Mouse (Mus musculus): ENCODE data around the gene Wdr27. TPM values are rescaled to one million over a fixed set of nuclear protein-coding genes. Genes with fewer than 3 reads are reported as not detected.
"Not testable (repeated sequence)": the region's sequence is repeated elsewhere in the genome, so short reads cannot be mapped to it uniquely, and the experiment has no call there.

The Wdr27 gene
- total RNA-seq, 1 experiment = 2.0 TPM

DNA sequence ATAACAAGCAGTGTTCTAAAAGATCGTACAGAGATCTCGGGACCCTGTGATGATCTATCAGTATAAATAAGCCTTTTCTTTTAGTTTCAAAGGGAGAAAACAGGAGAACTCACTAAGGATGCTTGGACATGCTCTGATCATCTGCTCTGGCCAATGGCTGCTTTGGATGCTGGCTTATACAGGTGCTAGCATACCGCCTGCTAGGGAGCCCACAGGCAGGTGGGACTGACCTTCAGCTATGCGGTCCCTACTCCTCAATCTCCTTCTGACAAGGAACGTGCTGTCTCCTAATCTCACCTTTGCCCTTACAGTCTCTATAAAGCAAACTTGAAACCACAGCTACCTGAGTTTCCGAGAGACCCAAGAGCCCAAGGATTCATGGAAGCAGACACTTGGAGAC, 38.8 kb downstream of the Wdr27 start:
- Histone ChIP-seq H3K27ac (ENCODE audit: insufficient read depth, low read depth, low read length, poor library complexity, severe bottlenecking) (no peak overlapping the region), H3K36me3 (ENCODE audit: control insufficient read depth, insufficient read depth, low read length, poor library complexity, severe bottlenecking) (no peaks in the 10 kb centered on the region), H3K4me3 (ENCODE audit: insufficient read depth in 1 of 2, low read depth in 1 of 2, low read length in 2 of 2, poor library complexity in 1 of 2, severe bottlenecking in 1 of 2) (no peak overlapping the region), H3K9me3 (ENCODE audit: control insufficient read depth, insufficient read depth, low read depth, low read length) (no peaks in the 10 kb centered on the region), H3K9ac (ENCODE audit: insufficient read depth, low read depth, low read length, poor library complexity, severe bottlenecking) (no peak overlapping the region), H3K4me1 (ENCODE audit: control insufficient read depth in 2 of 2, insufficient read depth in 2 of 2, low read length in 2 of 2, poor library complexity in 1 of 2) (no peaks in the 10 kb centered on the region)
- no peak for TF ChIP-seq HCFC1 (IDR thresholded peaks at IDR 0.05; ENCODE audit: borderline replicate concordance, insufficient read depth, low read length)
- TF ChIP-seq CHD2 (IDR thresholded peaks at IDR 0.05; ENCODE audit: low read depth, low read length) = no peak
- no peak for TF ChIP-seq MAFK (IDR thresholded peaks at IDR 0.05; ENCODE audit: insufficient read depth, low read depth, low read length)
- TF ChIP-seq ZNF384 (IDR thresholded peaks at IDR 0.05; ENCODE audit: low read depth, low read length) = no peak
- no peak for TF ChIP-seq ZC3H11A (IDR thresholded peaks at IDR 0.05; ENCODE audit: borderline replicate concordance, low read depth, low read length)
- in situ Hi-C loops (cut with MboI; ENCODE audit: low sequenced_read_pairs in 2 of 2, unreplicated experiment in 2 of 2) = loop anchor here (10.0 kb wide), 3 partner anchors 359 to 669 kb away; no protein-coding TSS in a partner anchor
- no peak for DNase-seq (ENCODE audit: low read depth, low spot score)

DNA sequence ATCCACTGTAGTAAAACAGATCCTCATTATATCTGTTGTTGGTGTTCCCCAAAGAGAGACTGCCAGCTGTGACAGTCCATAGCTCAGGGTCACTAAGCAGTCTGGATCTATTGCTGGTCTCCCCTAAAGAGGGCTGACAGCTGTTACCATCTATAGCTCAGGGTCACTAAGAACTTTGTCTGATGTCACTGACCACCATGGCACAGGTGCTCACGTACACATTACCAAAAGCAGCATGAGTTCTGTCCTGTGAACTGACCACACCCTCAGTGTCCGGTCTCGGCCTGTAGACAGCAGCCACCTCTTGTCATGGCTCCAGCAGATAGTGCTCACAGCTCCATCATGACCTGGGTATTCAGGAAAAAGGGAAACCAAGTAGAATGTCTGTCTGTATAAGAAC, 39.7 kb downstream of the Wdr27 start:
- no peak for DNase-seq (ENCODE audit: low read depth, low spot score)
- no peaks in the 10 kb centered on the region for H3K36me3 ChIP-seq (ENCODE audit: control insufficient read depth, insufficient read depth, low read length, poor library complexity, severe bottlenecking)
- no peak overlapping the region for H3K27ac ChIP-seq (ENCODE audit: insufficient read depth, low read depth, low read length, poor library complexity, severe bottlenecking)
- H3K4me3 ChIP-seq (ENCODE audit: insufficient read depth in 1 of 2, low read depth in 1 of 2, low read length in 2 of 2, poor library complexity in 1 of 2, severe bottlenecking in 1 of 2) = no peak overlapping the region
- in situ Hi-C loops (cut with MboI; ENCODE audit: low sequenced_read_pairs in 2 of 2, unreplicated experiment in 2 of 2) = loop anchor here (10.0 kb wide), 3 partner anchors 358 to 668 kb away; no protein-coding TSS in a partner anchor
- no peaks in the 10 kb centered on the region for H3K9me3 ChIP-seq (ENCODE audit: control insufficient read depth, insufficient read depth, low read depth, low read length)
- TF ChIP-seq ZNF384 (IDR thresholded peaks at IDR 0.05; ENCODE audit: low read depth, low read length) = no peak
- TF ChIP-seq ZC3H11A (IDR thresholded peaks at IDR 0.05; ENCODE audit: borderline replicate concordance, low read depth, low read length) = no peak
- no peak for TF ChIP-seq CHD2 (IDR thresholded peaks at IDR 0.05; ENCODE audit: low read depth, low read length)
- no peak for TF ChIP-seq HCFC1 (IDR thresholded peaks at IDR 0.05; ENCODE audit: borderline replicate concordance, insufficient read depth, low read length)
- no peak for TF ChIP-seq MAFK (IDR thresholded peaks at IDR 0.05; ENCODE audit: insufficient read depth, low read depth, low read length)
- H3K9ac ChIP-seq (ENCODE audit: insufficient read depth, low read depth, low read length, poor library complexity, severe bottlenecking) = no peak overlapping the region
- no peaks in the 10 kb centered on the region for H3K4me1 ChIP-seq (ENCODE audit: control insufficient read depth in 2 of 2, insufficient read depth in 2 of 2, low read length in 2 of 2, poor library complexity in 1 of 2)

DNA sequence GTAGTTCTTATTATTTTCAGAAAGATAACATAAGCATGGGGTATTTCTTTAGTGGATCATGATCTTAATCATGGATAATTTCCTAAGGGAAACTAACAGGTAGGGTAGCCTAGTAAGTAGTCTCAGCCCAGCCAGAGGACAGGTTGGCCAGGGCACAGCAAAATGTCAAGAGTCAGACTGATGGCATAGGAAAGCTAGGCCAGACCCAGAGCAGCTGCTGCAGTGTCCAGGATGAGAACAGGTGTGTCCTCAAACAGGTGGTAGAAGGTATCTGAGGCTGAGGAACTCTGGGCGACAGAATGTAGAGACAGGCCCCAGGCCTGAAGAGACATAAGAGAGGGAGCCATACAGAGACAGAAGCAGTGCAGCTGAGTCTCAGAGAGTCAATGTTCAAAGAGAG, 44.0 kb downstream of the Wdr27 start:
- Histone ChIP-seq H3K9ac (ENCODE audit: insufficient read depth, low read depth, low read length, poor library complexity, severe bottlenecking) (no peak overlapping the region), H3K9me3 (ENCODE audit: control insufficient read depth, insufficient read depth, low read depth, low read length) (no peaks in the 10 kb centered on the region), H3K4me1 (ENCODE audit: control insufficient read depth in 2 of 2, insufficient read depth in 2 of 2, low read length in 2 of 2, poor library complexity in 1 of 2) (no peaks in the 10 kb centered on the region), H3K27ac (ENCODE audit: insufficient read depth, low read depth, low read length, poor library complexity, severe bottlenecking) (no peak overlapping the region), H3K4me3 (ENCODE audit: insufficient read depth in 1 of 2, low read depth in 1 of 2, low read length in 2 of 2, poor library complexity in 1 of 2, severe bottlenecking in 1 of 2) (no peak overlapping the region), H3K36me3 (ENCODE audit: control insufficient read depth, insufficient read depth, low read length, poor library complexity, severe bottlenecking) (no peaks in the 10 kb centered on the region)
- in situ Hi-C loops (cut with MboI; ENCODE audit: low sequenced_read_pairs in 2 of 2, unreplicated experiment in 2 of 2) = no loop called here
- no peak for TF ChIP-seq ZNF384 (IDR thresholded peaks at IDR 0.05; ENCODE audit: low read depth, low read length)
- no peak for DNase-seq (ENCODE audit: low read depth, low spot score)

DNA sequence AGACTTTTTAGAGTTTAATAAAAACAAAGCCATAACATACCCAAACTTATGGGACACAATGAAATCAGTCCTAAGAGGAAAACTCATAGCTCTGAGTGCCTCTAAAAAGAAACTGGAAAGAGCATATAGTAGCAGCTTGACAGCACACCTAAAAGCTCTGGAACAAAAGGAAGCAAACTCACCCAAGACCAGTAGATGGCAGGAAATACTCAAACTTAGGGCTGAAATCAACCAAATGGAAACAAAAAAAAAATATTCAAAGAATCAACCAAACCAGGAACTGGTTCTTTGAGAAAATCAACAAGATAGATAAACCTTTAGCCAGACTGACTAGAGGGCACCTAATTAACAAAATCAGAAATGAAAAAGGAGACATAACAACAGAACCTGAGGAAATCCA, 47.9 kb downstream of the Wdr27 start:
- H3K36me3 ChIP-seq (ENCODE audit: control insufficient read depth, insufficient read depth, low read length, poor library complexity, severe bottlenecking); H3K9ac ChIP-seq (ENCODE audit: insufficient read depth, low read depth, low read length, poor library complexity, severe bottlenecking); DNase-seq (ENCODE audit: low read depth, low spot score); H3K4me1 ChIP-seq (ENCODE audit: control insufficient read depth in 2 of 2, insufficient read depth in 2 of 2, low read length in 2 of 2, poor library complexity in 1 of 2); H3K27ac ChIP-seq (ENCODE audit: insufficient read depth, low read depth, low read length, poor library complexity, severe bottlenecking); H3K9me3 ChIP-seq (ENCODE audit: control insufficient read depth, insufficient read depth, low read depth, low read length); H3K4me3 ChIP-seq (ENCODE audit: insufficient read depth in 1 of 2, low read depth in 1 of 2, low read length in 2 of 2, poor library complexity in 1 of 2, severe bottlenecking in 1 of 2); in situ Hi-C loops (cut with MboI; ENCODE audit: low sequenced_read_pairs in 2 of 2, unreplicated experiment in 2 of 2): not testable (repeated sequence)

DNA sequence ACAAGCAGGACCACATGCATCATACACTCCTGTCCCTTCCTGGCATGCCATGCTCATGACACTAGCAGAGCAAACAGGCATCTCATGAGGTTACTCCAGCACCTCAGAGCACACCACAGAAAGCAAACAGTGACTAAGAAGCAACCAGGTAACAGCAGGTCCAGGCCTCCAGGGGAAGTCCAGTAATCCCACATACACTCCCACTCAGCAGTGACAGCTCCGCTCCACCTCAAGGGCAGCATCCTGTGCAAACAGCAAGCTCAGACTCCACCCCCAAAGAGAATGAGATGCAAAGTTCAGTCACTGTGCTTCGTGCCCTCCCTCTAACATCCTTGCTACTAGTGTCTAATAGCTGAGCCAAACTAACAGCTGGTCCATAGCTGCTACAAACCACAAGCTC, 56.0 kb downstream of the Wdr27 start:
- H3K4me1 ChIP-seq (ENCODE audit: control insufficient read depth in 2 of 2, insufficient read depth in 2 of 2, low read length in 2 of 2, poor library complexity in 1 of 2) = no peaks in the 10 kb centered on the region
- no peak for DNase-seq (ENCODE audit: low read depth, low spot score)
- H3K9ac ChIP-seq (ENCODE audit: insufficient read depth, low read depth, low read length, poor library complexity, severe bottlenecking) = no peak overlapping the region
- H3K4me3 ChIP-seq (ENCODE audit: insufficient read depth in 1 of 2, low read depth in 1 of 2, low read length in 2 of 2, poor library complexity in 1 of 2, severe bottlenecking in 1 of 2) = no peak overlapping the region
- in situ Hi-C loops (cut with MboI; ENCODE audit: low sequenced_read_pairs in 2 of 2, unreplicated experiment in 2 of 2) = no loop called here
- H3K36me3 ChIP-seq (ENCODE audit: control insufficient read depth, insufficient read depth, low read length, poor library complexity, severe bottlenecking) = no peaks in the 10 kb centered on the region
- H3K9me3 ChIP-seq (ENCODE audit: control insufficient read depth, insufficient read depth, low read depth, low read length) = no peaks in the 10 kb centered on the region
- TF ChIP-seq ZNF384 (IDR thresholded peaks at IDR 0.05; ENCODE audit: low read depth, low read length) = no peak
- no peak overlapping the region for H3K27ac ChIP-seq (ENCODE audit: insufficient read depth, low read depth, low read length, poor library complexity, severe bottlenecking)

Measured in ES-E14 (cell line).